Mouse (Mus musculus) hindbrain, embryonic 16.5 days (tissue): ENCODE data around the gene Prpf18. TPM values are rescaled to one million over a fixed set of nuclear protein-coding genes. Genes with fewer than 3 reads are reported as not detected.

Experiments used
- ATAC-seq: fragments of 200-750 bp; cut with Nextera tagmentation; 2 replicates; pipeline ENCODE4 v1.8.0; 2017; ENCODE audit warnings: moderate TSS enrichment, moderate library complexity
- H3K27ac ChIP-seq: fragments of 300-500 bp; sonication (generic); 2 replicates; pipeline ENCODE4 v1.5.1; 2014; ENCODE audit warnings: low read depth, mild to moderate bottlenecking, control low read depth, low read length, moderate library complexity
- H3K27me3 ChIP-seq: fragments of 300-500 bp; sonication (generic); replicated peaks from 2 replicates; pipeline ENCODE4 v1.6.1; 2014; ENCODE audit warnings: low read length; ENCODE audit not compliant: control insufficient read depth, insufficient read depth
- H3K36me3 ChIP-seq: fragments of 300-500 bp; sonication (generic); 2 replicates; pipeline ENCODE4 v1.6.1; 2014; ENCODE audit warnings: mild to moderate bottlenecking, low read length, moderate library complexity, mixed read lengths; ENCODE audit not compliant: control insufficient read depth, insufficient read depth
- H3K4me1 ChIP-seq: fragments of 300-500 bp; sonication (generic); 2 replicates; pipeline ENCODE4 v1.6.1; 2014; ENCODE audit warnings: low read depth, low read length; ENCODE audit not compliant: control insufficient read depth, insufficient read depth
- H3K4me2 ChIP-seq: fragments of 300-500 bp; sonication (generic); 2 replicates; pipeline ENCODE4 v1.6.1; 2014; ENCODE audit warnings: mild to moderate bottlenecking, low read length, control low read depth, moderate library complexity
- H3K4me3 ChIP-seq: fragments of 300-500 bp; sonication (generic); 2 replicates; pipeline ENCODE4 v1.5.1; 2014; ENCODE audit warnings: mild to moderate bottlenecking, low read length, control low read depth, moderate library complexity
- H3K9ac ChIP-seq: fragments of 300-500 bp; sonication (generic); 2 replicates; pipeline ENCODE4 v1.6.1; 2014; ENCODE audit warnings: low read depth, mild to moderate bottlenecking, control low read depth, low read length, moderate library complexity
- H3K9me3 ChIP-seq: fragments of 300-500 bp; sonication (generic); 2 replicates; pipeline ENCODE4 v1.6.1; 2014; ENCODE audit warnings: mild to moderate bottlenecking, low read length, moderate library complexity; ENCODE audit not compliant: control insufficient read depth
- WGBS: fragments of 180-500 bp; shearing (Covaris S2); extraction: QIAGEN DNeasy Blood & Tissue Kit; methylation state at CpG from one replicate; pipeline ENCODE4 v1.1.7; 2014; 5-methylcytosine and 5-hydroxymethylcytosine counted together
- polyA plus RNA-seq: library from polyadenylated mRNA; unstranded; fragments of >200 nt; fragmentation: Nextera tagmentation; extraction: Ambion mirVana; gene quantifications from 2 replicates; pipeline ENCODE4 v1.2.1, GENCODE M21; 2015

Gene Prpf18
- polyA plus RNA-seq, 1 experiment from 2014 or later: 37.6 TPM

- H3K27ac ChIP-seq: no peak overlapping the region
- H3K27me3 ChIP-seq: no peaks in the 10 kb centered on the region
- no peak overlapping the region for H3K4me3 ChIP-seq
- H3K9me3 ChIP-seq: no peaks in the 10 kb centered on the region
- H3K9ac ChIP-seq: no peak overlapping the region
- H3K4me2 ChIP-seq: no peak overlapping the region
- WGBS: 70% methylated on average over 13 of the region's 13 CpGs
- H3K36me3 ChIP-seq: peaks cover 20% of the 10 kb centered on the region
- ATAC-seq: 0 out of 2 replicates have a peak, but pooled peaks have one; percentile 31
- peaks cover 2% of the 10 kb centered on the region; the same call in 1 of the 2 replicates for H3K4me1 ChIP-seq
These were observed 64.1 kb downstream of the Prpf18 start for GRCm38 (mm10) chr2:4587685-4588409.

DNA sequence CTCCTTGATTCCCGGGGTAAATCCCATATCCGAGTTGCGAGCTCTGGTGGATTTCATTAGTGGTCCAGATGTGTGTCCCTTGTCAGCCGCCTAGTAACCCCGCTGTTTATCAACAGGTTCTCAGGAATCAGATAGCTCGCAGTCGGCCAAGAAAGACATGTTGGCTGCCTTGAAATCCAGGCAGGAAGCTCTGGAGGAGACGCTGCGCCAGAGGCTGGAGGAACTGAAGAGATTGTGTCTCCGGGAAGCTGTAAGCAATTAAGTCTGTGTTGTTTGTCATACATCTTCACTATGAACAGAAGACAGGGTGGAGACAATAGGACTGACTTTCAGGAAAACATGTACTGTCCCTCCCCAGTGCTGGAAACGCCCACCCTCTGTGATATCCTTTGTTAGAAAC, 65.7 kb downstream of the Prpf18 start:
- no peak for ATAC-seq
- Histone ChIP-seq H3K9me3 (no peaks in the 10 kb centered on the region), H3K4me1 (peaks cover 2% of the 10 kb centered on the region; the same call in 1 of the 2 replicates), H3K36me3 (peaks cover 14% of the 10 kb centered on the region), H3K27ac (peak overlapping the region; percentile 23; the same call in 1 of the 2 replicates), H3K9ac (no peak overlapping the region), H3K27me3 (no peaks in the 10 kb centered on the region), H3K4me3 (no peak overlapping the region), H3K4me2 (no peak overlapping the region)
- WGBS: 67% methylated on average over 11 of the region's 11 CpGs

GRCm38 (mm10) chr2:4584252-4584651, 67.7 kb downstream of the Prpf18 start:
- H3K9ac ChIP-seq: no peak overlapping the region
- peaks cover 3% of the 10 kb centered on the region; the same call in 1 of the 2 replicates for H3K4me1 ChIP-seq
- H3K9me3 ChIP-seq: no peaks in the 10 kb centered on the region
- ATAC-seq: no peak
- H3K4me3 ChIP-seq: no peak overlapping the region
- peaks cover 11% of the 10 kb centered on the region for H3K36me3 ChIP-seq
- 75% methylated on average over 5 of the region's 5 CpGs for WGBS
- H3K27me3 ChIP-seq: no peaks in the 10 kb centered on the region
- H3K27ac ChIP-seq: no peak overlapping the region
- no peak overlapping the region for H3K4me2 ChIP-seq

DNA sequence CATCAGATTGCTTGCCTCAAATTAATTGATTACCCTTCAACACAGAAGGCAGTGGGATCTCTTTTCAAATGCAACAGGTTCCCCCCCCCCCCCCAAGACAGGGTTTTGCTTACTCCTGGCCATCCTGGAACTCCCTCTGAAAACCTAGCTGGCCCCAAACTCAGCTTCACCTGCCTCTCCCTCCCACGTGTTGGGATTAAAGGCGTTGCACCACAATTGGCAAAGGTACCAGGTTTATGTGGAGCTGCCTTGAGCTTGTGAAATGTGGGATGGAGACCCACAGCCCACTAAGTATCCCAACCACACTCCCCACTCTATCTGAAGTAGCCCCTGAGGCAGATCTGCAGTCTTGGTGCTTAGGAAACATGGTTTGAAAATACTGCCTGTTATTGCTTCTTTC, 69.0 kb downstream of the Prpf18 start:
- H3K27ac ChIP-seq: no peak overlapping the region
- no peaks in the 10 kb centered on the region for H3K9me3 ChIP-seq
- 93% methylated on average over 2 of the region's 2 CpGs for WGBS
- no peak overlapping the region for H3K4me2 ChIP-seq
- no peak overlapping the region for H3K9ac ChIP-seq
- no peak for ATAC-seq
- H3K36me3 ChIP-seq: peaks cover 8% of the 10 kb centered on the region
- H3K4me1 ChIP-seq: peaks cover 6% of the 10 kb centered on the region
- no peaks in the 10 kb centered on the region for H3K27me3 ChIP-seq
- H3K4me3 ChIP-seq: no peak overlapping the region

- Histone ChIP-seq H3K36me3 (peaks cover 2% of the 10 kb centered on the region; the same call in 1 of the 2 replicates), H3K4me2 (no peak overlapping the region), H3K4me1 (peaks cover 3% of the 10 kb centered on the region), H3K27ac (no peak overlapping the region), H3K4me3 (no peak overlapping the region), H3K27me3 (no peaks in the 10 kb centered on the region), H3K9ac (no peak overlapping the region), H3K9me3 (no peaks in the 10 kb centered on the region)
- ATAC-seq: no peak
- 61% methylated on average over 6 of the region's 6 CpGs for WGBS
These were observed 71.2 kb downstream of the Prpf18 start for GRCm38 (mm10) chr2:4580666-4581065.

- Histone ChIP-seq H3K4me1 (peaks cover 3% of the 10 kb centered on the region), H3K27ac (peak overlapping the region; percentile 3; the same call in 1 of the 2 replicates), H3K4me2 (no peak overlapping the region), H3K9me3 (no peaks in the 10 kb centered on the region), H3K9ac (no peak overlapping the region), H3K27me3 (no peaks in the 10 kb centered on the region), H3K4me3 (no peak overlapping the region), H3K36me3 (peaks cover 8% of the 10 kb centered on the region)
- 58% methylated on average over 8 of the region's 8 CpGs for WGBS
- peak; percentile 61; the same call in 1 of the 2 replicates for ATAC-seq
These were observed 72.4 kb downstream of the Prpf18 start for GRCm38 (mm10) chr2:4579357-4580068.

- no peak for ATAC-seq
- H3K36me3 ChIP-seq: peaks cover 13% of the 10 kb centered on the region
- no peaks in the 10 kb centered on the region for H3K27me3 ChIP-seq
- peaks cover 3% of the 10 kb centered on the region for H3K4me1 ChIP-seq
- no peak overlapping the region for H3K4me2 ChIP-seq
- H3K9me3 ChIP-seq: no peaks in the 10 kb centered on the region
- no peak overlapping the region for H3K27ac ChIP-seq
- no peak overlapping the region for H3K9ac ChIP-seq
- WGBS: 85% methylated on average over 5 of the region's 5 CpGs
- no peak overlapping the region for H3K4me3 ChIP-seq
These were observed 73.6 kb downstream of the Prpf18 start for GRCm38 (mm10) chr2:4578291-4578690.

DNA sequence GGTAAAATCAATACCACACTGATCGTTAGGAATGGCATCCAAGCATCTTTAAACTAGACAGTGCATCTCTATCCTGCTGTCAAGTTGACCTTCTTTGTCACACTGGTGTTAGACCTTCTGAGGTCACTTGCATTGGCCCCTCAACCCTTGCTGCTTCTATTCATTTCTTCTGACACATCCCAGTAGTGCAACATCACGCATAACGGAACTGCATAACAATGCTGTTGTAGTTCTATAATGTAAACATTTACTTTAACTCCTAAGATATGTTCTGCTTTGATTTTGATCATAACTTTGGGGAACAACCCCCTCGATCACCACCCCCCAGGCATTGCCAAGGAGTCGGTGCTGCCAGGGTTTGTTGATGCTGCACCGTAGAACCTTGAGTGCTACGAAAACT, 75.9 kb downstream of the Prpf18 start:
- WGBS: 86% methylated on average over 7 of the region's 7 CpGs
- Histone ChIP-seq H3K27me3 (no peaks in the 10 kb centered on the region), H3K9me3 (no peaks in the 10 kb centered on the region), H3K27ac (no peak overlapping the region), H3K4me3 (no peak overlapping the region), H3K4me2 (no peak overlapping the region), H3K36me3 (peaks cover 22% of the 10 kb centered on the region), H3K4me1 (peaks cover 3% of the 10 kb centered on the region), H3K9ac (no peak overlapping the region)
- ATAC-seq: no peak

DNA sequence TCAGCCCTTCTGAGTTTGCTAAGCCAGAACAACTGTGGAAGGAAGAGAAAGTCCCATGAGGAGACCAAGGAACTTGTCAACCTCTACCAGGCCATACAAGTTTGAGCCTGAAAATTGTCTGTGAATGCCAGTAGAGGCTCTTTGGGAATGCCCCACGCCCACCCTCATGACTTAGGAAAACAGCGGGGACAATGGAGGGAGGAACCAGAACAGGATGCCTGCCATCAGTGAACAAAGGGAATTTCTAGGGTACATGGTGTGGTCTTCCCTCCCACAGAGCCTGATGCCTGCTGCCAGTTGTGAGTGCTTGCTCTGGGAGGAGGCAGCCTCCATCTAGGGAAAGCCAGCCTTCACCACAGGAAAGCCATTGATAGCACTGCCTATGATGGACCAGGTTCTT, 76.8 kb downstream of the Prpf18 start:
- Histone ChIP-seq H3K9me3 (no peaks in the 10 kb centered on the region), H3K4me1 (peaks cover 3% of the 10 kb centered on the region), H3K36me3 (peaks cover 22% of the 10 kb centered on the region), H3K27ac (no peak overlapping the region), H3K4me2 (no peak overlapping the region), H3K27me3 (no peaks in the 10 kb centered on the region), H3K4me3 (no peak overlapping the region), H3K9ac (no peak overlapping the region)
- 25% methylated on average over 2 of the region's 2 CpGs for WGBS
- no peak for ATAC-seq
